Mouse (Mus musculus): ENCODE data around the gene Hibch.
"Not testable (repeated sequence)": the region's sequence is repeated elsewhere in the genome, so short reads cannot be mapped to it uniquely, and the experiment has no call there.

The Hibch gene

GRCm38 (mm10) chr1:52844782-52845665, at the start of gene Hibch:
Gene Hibch, plus strand, starts transcription at chr1:52844929.
- DNase-seq: peak; percentile 99 to 100

DNA sequence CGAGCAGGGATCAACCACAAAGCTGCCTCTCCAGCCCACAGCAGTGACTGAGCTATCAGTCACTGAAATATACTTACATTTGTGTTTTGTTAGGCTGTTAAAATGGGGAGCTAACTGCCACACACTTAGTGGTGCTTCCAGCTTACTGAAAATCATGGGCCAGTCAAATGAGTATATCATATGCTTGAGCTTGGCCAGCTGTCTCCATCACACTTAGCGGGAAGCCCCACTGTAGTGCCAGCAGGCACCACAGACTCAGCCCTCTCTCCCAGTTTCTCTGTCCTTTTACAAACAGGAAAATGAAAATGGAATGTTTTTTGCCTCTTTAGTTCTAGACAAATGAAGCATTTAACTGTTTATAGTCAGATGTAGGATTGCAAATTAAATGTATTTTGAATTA, 48.8 kb upstream of the Hibch start:
- DNase-seq: no peak

- peak in 1 of 2 experiments; percentile 24 for DNase-seq
These were observed 45.5 kb upstream of the Hibch start for GRCm38 (mm10) chr1:52799056-52799726.

DNA sequence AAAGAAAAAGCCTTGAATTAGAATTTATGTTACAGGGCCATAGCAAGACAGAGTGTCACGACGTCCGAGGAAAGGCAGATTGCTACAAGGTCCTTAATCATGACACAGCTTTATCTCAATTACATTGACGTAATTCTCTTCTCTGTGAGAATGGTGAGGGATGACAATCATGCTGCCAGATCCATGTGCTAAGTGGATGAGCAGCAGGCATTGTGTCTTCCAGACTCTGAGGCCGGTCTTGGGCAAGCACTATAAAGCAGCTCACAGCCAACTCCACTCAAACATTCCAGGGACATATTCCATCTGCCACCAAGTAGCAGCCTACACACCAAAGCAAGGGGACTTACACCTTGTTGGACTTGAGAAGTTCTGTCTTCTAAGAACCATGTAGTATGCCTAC, 45.0 kb upstream of the Hibch start:
- DNase-seq: no peak

GRCm38 (mm10) chr1:52800340-52800740, 44.4 kb upstream of the Hibch start:
- peak in 1 of 2 experiments; percentile 40 for DNase-seq

DNA sequence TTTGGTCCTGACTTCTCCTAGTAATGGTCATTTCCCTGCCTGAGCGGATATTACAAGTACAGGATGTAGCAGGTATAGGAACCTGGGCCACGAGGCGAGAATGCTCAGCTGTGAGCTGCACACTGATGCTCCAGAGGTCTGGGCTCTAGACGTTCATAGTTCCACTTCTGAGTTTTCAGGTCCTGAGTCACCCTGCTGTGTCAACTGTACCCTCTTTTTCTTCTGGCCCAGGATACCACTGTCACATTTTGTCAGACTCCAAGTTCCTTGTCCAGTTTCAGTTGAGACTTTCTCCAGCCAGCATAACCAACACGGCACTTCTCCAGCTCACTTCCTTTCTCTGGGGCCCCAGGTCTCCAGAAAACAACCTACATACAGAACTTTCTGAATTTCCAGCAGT, 43.1 kb upstream of the Hibch start:
- DNase-seq: no peak

DNA sequence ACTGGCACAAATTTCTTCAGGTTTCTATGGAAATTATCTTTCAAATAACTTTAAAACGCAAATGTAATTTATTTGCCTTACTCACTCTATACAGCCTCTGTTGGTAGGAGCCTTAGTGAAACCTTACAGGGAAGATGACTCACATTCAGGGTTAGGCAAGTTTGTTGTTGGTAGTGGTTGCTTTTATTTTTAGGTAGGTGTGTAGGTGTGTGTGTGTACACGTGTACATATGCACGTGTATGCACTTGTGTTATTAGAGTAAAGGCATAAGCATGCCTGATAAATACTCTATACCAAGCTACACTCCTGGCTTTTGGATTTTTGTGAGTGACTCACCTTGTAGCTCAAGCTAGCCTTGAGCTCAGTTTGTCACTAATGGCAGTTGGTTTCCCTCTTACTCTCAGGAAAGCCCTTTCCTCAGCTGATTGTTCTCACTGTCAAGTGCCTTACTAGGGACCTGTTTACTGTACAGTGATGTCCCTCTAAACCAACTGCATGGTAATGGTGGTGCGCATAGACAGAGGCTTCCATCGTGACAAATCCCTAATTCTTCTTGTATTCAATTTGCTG, 42.2 kb upstream of the Hibch start:
- DNase-seq: no peak

GRCm38 (mm10) chr1:52805041-52805440, 39.7 kb upstream of the Hibch start:
- no peak for DNase-seq

GRCm38 (mm10) chr1:52808456-52808855, 36.3 kb upstream of the Hibch start:
- DNase-seq: no peak

DNA sequence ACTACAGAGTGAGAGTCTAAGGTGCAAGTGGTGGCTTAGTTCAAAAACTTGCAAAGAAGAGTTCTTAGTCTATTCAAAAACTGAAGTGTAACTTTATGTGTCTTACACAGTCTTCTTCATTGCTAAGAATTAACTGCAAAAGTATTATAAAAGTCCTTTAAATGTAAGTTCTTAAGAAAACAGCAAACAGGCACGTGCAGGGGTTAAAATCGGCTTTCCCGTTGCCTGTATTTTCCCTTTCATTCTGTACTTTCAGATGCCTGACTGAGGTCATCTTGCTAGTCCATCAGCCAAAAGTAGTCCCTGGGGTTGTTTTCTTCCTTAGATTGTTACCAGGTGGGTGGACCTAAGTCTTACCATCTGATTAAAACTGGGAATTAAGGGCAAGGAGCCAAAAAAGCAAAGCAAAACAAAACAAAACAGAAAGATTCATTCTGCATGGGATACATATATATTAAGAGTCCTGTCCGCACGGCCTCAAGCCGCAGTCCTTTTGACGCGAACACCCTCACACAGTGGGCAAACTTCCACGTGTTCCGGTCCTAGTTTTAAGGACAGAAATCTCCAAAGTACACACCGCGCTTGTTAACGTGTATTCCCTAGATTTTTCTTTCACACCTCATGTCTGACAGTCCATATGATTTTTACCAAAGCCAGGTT, 28.4 kb upstream of the Hibch start:
- peak in 1 of 2 experiments; percentile 25 for DNase-seq

- peak; percentile 79 to 87 for DNase-seq
These were observed 27.6 kb upstream of the Hibch start, which contains the start of gene Inpp1 for GRCm38 (mm10) chr1:52816910-52817812. Gene Inpp1, minus strand, starts transcription at chr1:52817688.

GRCm38 (mm10) chr1:52817813-52818147, 26.9 kb upstream of the Hibch start:
- DNase-seq: no peak

- no peak for DNase-seq
These were observed 5.6 kb upstream of the Hibch start for GRCm38 (mm10) chr1:52839099-52839498.

GRCm38 (mm10) chr1:52844354-52844753, 375 bp upstream of the Hibch start:
- no peak for DNase-seq

DNA sequence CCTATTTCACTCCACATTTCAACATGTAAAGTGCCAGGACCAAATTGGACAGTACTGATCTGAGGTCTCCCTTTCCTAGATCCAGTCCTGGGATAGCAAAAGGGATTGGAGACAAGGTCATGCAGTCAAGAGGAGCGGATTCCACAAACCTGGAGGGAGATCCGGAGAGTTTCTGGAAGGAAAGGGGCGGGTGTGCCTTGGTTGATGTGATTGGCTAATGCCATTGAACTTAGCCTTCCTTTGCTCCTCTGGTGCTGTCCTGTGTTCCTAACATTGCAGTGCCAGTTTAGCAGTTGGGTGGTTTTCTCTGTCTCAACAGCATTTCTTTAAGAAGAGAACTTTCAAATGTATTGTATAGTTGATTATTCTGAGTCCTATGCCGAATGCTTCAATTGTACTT, 1.8 kb downstream of the Hibch start:
- DNase-seq: no peak

DNA sequence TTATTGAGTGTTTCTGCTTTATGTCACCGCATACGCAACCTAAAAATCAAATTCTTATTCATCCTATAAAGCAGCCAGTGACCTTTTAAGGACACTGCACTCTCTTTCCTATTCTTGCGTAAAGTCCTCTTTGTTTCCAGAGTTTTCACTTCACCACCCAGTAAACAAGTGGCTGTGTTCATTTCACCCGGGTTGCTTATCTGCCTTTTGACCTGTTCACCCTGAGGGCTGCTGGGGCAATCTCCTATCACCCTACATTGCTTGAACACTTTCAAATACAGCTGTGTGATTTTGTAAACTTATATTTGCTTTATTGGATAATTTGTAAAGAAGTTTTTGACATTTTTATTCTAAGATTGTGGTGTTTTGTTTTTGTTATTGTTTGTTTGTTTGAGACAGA, 4.7 kb downstream of the Hibch start:
- no peak for DNase-seq

DNA sequence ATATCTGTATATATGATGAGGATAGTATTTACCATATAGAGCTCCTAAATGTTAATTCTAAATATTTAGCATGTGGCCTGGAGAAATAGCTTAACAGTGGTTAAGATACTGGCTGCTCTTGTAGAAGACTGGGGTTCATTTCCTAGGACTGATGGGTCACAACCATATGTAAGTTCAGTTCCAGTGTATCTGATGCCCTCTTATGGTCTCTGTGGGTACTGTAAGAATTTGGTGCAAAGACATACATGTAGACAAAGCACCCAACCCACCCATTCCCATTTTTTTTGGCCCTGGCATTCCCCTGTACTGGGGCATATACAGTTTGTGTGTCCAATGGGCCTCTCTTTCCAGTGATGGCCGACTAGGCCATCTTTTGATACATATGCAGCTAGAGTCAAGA, 9.3 kb downstream of the Hibch start:
- DNase-seq: not testable (repeated sequence)

- no peak for DNase-seq
These were observed 11.3 kb downstream of the Hibch start for GRCm38 (mm10) chr1:52855904-52856601.

- no peak for DNase-seq
These were observed 19.5 kb downstream of the Hibch start for GRCm38 (mm10) chr1:52864220-52864619.

DNA sequence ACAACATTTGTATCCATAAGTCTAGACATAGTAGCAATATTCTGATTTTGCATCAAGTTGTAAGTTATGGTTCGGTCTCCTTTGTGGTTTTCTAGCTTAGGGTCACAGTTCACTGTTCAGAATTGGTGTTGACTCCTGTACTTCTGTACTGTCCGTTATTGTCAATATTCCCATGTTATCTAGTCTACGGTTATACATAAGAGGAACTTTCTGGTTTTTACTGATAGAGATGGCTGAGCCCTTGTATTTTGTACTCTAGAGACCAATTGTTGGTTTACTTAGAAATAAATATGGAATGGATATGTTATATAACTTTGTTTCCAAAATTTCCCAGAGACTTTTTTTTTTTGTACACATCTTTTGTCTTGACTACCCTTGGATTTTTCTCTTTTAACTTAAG, 21.3 kb downstream of the Hibch start:
- no peak for DNase-seq

DNA sequence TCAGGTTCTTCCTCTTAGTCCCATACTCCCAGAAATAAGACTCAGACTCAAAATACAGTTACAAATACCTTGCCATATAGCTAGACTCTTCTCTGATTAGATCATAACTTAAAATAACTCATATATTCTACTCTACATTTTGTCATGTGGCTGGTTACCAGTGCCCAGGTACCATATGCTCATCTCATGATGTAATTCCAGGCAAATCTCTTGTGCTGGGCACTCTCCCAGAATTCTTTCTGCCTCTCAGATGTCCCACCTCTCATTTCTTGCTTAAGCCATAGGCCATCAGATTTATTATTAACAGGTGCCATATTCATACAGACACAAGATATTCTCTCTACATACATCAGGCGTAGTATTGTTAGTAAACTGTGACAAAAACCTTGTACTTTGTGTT, 23.1 kb downstream of the Hibch start:
- DNase-seq: no peak

DNA sequence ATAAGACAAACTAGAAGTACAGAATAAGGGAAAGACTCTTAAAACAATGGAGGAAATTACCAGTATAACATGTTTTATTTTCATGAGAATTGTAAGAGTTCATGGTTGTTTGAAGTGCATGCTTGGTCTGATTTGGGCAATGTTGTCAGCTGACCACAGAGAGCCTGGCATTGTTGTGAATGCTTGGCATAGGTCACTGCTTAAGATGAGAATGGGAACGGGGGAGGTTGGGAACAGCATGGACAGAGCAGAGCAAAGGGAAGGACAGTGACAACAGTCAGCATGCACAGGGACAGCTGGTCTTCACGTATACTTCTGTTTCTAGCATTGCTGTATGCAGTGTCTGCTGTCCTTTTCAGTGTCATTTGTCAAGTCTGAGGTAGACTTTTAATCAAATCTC, 39.5 kb downstream of the Hibch start:
- no peak for DNase-seq
